In the genomic region with DNA sequence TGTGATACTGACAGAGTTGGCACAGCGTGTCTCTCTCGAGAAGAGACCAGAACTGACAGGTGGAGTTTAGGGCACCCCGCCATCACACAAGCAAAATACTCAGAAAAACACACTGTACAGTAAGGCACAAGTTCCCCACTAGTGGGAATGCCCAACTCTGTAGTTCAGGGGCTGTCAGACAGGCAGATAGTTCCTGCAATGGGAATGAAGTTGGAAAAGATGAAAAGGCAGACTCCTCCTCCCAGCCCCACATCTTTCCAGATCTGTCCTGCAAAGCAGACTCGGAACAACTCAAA, we compare ENCODE assay signal across 10 mouse cellular contexts.
DNase-seq lines count a peak whose midpoint lies in the region; ATAC-seq and TF ChIP-seq lines count a peak whose summit lies in the region.
"Had no signal": no experiment of that assay in that cellular context is flagged by ENCODE, and none has a peak within 500 bp of the region (broad histone marks: within the 10 kb centered on the region; RNA-seq: fewer than 3 reads in every experiment).

No protein-coding gene starts in this region.

- H3K27ac ChIP-seq in forebrain, embryonic 13.5 days: no peak overlapping the region
- H3K27ac ChIP-seq in forebrain, embryonic 10.5 days: no peak overlapping the region
- H3K27ac ChIP-seq in forebrain, embryonic 16.5 days (ENCODE audit: low read length): no peak overlapping the region
- 0 out of 2 replicates have a peak overlapping the region, but pooled peaks have one; percentile 0 for H3K27ac ChIP-seq in small intestine, adult 2 months (ENCODE audit: insufficient read depth, low read depth, low read length)
- H3K27ac ChIP-seq: left cerebral cortex, adult 2 months had no signal

- H3K36me3 ChIP-seq in forebrain, embryonic 13.5 days (ENCODE audit: poor library complexity, severe bottlenecking): no peaks in the 10 kb centered on the region
- no peaks in the 10 kb centered on the region for H3K36me3 ChIP-seq in forebrain, embryonic 10.5 days (replicated peaks)
- no peaks in the 10 kb centered on the region for H3K36me3 ChIP-seq in forebrain, embryonic 16.5 days (ENCODE audit: control insufficient read depth, insufficient read depth)
- H3K36me3 ChIP-seq in small intestine, adult 2 months (ENCODE audit: control insufficient read depth, insufficient read depth, low read length): no peaks in the 10 kb centered on the region

- no peak for TF ChIP-seq POLR2A in lung, adult 2 months (IDR thresholded peaks at IDR 0.05; ENCODE audit: borderline replicate concordance, extremely low read depth, low read depth, low read length)
- no peak for TF ChIP-seq POLR2A in small intestine, adult 2 months (IDR thresholded peaks at IDR 0.05; ENCODE audit: low read depth, low read length)

- 86% methylated on average over 4 of the region's 4 CpGs for WGBS in forebrain, embryonic 13.5 days
- 90% methylated on average over 4 of the region's 4 CpGs for WGBS in forebrain, embryonic 10.5 days
- 59% methylated on average over 4 of the region's 4 CpGs for WGBS in lung, adult 2 months
- 65% methylated on average over 4 of the region's 4 CpGs for WGBS in forebrain, embryonic 16.5 days
- 56% methylated on average over 4 of the region's 4 CpGs for WGBS in small intestine, adult 2 months

- no peak for DNase-seq in forebrain, embryonic 10.5 days (ENCODE audit: extremely low spot score, low spot score)
- peak; percentile 8 for DNase-seq in lung, adult 2 months
- no peak for DNase-seq in lung, postnatal 4 days
- no peak for DNase-seq in embryo, embryonic 10 days (ENCODE audit: low spot score)
- DNase-seq in kidney, postnatal 14 days: no peak
- DNase-seq: heart, postnatal 10 days had no signal

- TF ChIP-seq CTCF in lung, adult 2 months (IDR thresholded peaks at IDR 0.05; ENCODE audit: insufficient read depth, low read length): no peak
- no peak for TF ChIP-seq CTCF in small intestine, adult 2 months (IDR thresholded peaks at IDR 0.05; ENCODE audit: extremely low read depth, insufficient read length, insufficient replicate concordance, low read depth, low read length)

- peaks cover 15% of the 10 kb centered on the region for H3K27me3 ChIP-seq in forebrain, embryonic 13.5 days
- H3K27me3 ChIP-seq in forebrain, embryonic 10.5 days (ENCODE audit: poor library complexity, severe bottlenecking): peaks cover 80% of the 10 kb centered on the region
- no peaks in the 10 kb centered on the region for H3K27me3 ChIP-seq in forebrain, embryonic 16.5 days (replicated peaks; ENCODE audit: control insufficient read depth, insufficient read depth, low read length)
- no peaks in the 10 kb centered on the region for H3K27me3 ChIP-seq in small intestine, adult 2 months (ENCODE audit: control insufficient read depth, insufficient read depth, low read length)

- 0 out of 2 replicates have a peak, but pooled peaks have one; percentile 14 for ATAC-seq in forebrain, embryonic 13.5 days
- ATAC-seq in forebrain, embryonic 16.5 days: peak; percentile 51

- peaks cover 10% of the 10 kb centered on the region for H3K4me1 ChIP-seq in forebrain, embryonic 13.5 days
- H3K4me1 ChIP-seq in forebrain, embryonic 10.5 days: peaks cover 26% of the 10 kb centered on the region
- H3K4me1 ChIP-seq in lung, adult 2 months (ENCODE audit: control insufficient read depth, insufficient read depth, low read length): no peaks in the 10 kb centered on the region
- peaks cover 10% of the 10 kb centered on the region for H3K4me1 ChIP-seq in forebrain, embryonic 16.5 days (replicated peaks; ENCODE audit: control insufficient read depth, insufficient read depth, low read length)
- H3K4me1 ChIP-seq in small intestine, adult 2 months (ENCODE audit: control insufficient read depth, insufficient read depth, insufficient read length, low read length): no peaks in the 10 kb centered on the region; the same call in 1 of the 2 replicates

- H3K9ac ChIP-seq in forebrain, embryonic 13.5 days: no peak overlapping the region
- no peak overlapping the region for H3K9ac ChIP-seq in forebrain, embryonic 16.5 days (replicated peaks; ENCODE audit: low read depth, low read length)

- H3K4me3 ChIP-seq in forebrain, embryonic 13.5 days: no peak overlapping the region
- no peak overlapping the region for H3K4me3 ChIP-seq in forebrain, embryonic 10.5 days
- H3K4me3 ChIP-seq in lung, adult 2 months (replicated peaks; ENCODE audit: extremely low read depth, low read depth, low read length): no peak overlapping the region
- H3K4me3 ChIP-seq in forebrain, embryonic 16.5 days (replicated peaks; ENCODE audit: low read length): no peak overlapping the region
- no peak overlapping the region for H3K4me3 ChIP-seq in small intestine, adult 2 months (ENCODE audit: low read depth, low read length)
- H3K4me3 ChIP-seq: left cerebral cortex, adult 2 months had no signal

- H3K4me2 ChIP-seq in forebrain, embryonic 13.5 days: no peak overlapping the region
- H3K4me2 ChIP-seq in forebrain, embryonic 16.5 days (ENCODE audit: low read length): peak overlapping the region; percentile 8; the same call in 1 of the 2 replicates

- H3K9me3 ChIP-seq in forebrain, embryonic 13.5 days (replicated peaks): no peaks in the 10 kb centered on the region
- no peaks in the 10 kb centered on the region for H3K9me3 ChIP-seq in forebrain, embryonic 10.5 days
- H3K9me3 ChIP-seq in forebrain, embryonic 16.5 days (ENCODE audit: control insufficient read depth, low read length): no peaks in the 10 kb centered on the region
